Mouse (Mus musculus) ES-E14 (cell line): ENCODE results near the gene Arrb1.

ENCODE experiments used
- CHD2 ChIP-seq: IDR thresholded peaks from 2 replicates; pipeline ENCODE4 v1.6.1; 2014; ENCODE audit warnings: mild to moderate bottlenecking, low read depth, low read length, inconsistent platforms
- HCFC1 ChIP-seq: IDR thresholded peaks from 2 replicates; pipeline ENCODE4 v1.6.1; 2012; ENCODE audit warnings: low read length, inconsistent platforms, borderline replicate concordance; ENCODE audit not compliant: insufficient read depth
- MAFK ChIP-seq: IDR thresholded peaks from 2 replicates; pipeline ENCODE4 v1.6.1; 2014; ENCODE audit warnings: mild to moderate bottlenecking, low read depth, low read length, inconsistent platforms; ENCODE audit not compliant: insufficient read depth
- ZC3H11A ChIP-seq: IDR thresholded peaks from 2 replicates; pipeline ENCODE4 v1.6.1; 2012; ENCODE audit warnings: low read depth, mild to moderate bottlenecking, inconsistent platforms, low read length, borderline replicate concordance
- ZNF384 ChIP-seq: IDR thresholded peaks from 2 replicates; pipeline ENCODE4 v1.6.1; 2012; ENCODE audit warnings: low read depth, low read length, inconsistent platforms

GRCm38 (mm10) chr7:99579491-99580190 lies 44.4 kb downstream of the Arrb1 start:
- TF ChIP-seq CHD2 (no peak), HCFC1 (no peak), MAFK (no peak), ZC3H11A (no peak), ZNF384 (no peak)
